Mouse (Mus musculus) layer of hippocampus, adult 2 months (tissue): Measurements from ENCODE around the gene Ctsd. TPM values are rescaled to one million over a fixed set of nuclear protein-coding genes. Genes with fewer than 3 reads are reported as not detected.

ENCODE experiments used
- DNase-seq, 2 experiments: peaks; one replicate each; pipeline ENCODE4 v3.0.0; 2022; ENCODE audit warnings: low spot score in 2 of 2
- H3K27ac ChIP-seq: fragments of 200-600 bp; 2 replicates; pipeline ENCODE4 v1.8.1; 2022
- H3K4me3 ChIP-seq: fragments of 200-600 bp; 2 replicates; pipeline ENCODE4 v1.8.1; 2022; ENCODE audit warnings: mild to moderate bottlenecking
- CTCF ChIP-seq: fragments of 200-600 bp; conservative IDR thresholded peaks from 2 replicates; pipeline ENCODE4 v1.8.1; 2022; ENCODE audit warnings: antibody characterized with exemption, mild to moderate bottlenecking, moderate library complexity
- long read RNA-seq, 2 experiments: library from polyadenylated mRNA; stranded (forward); transcript quantifications; one replicate each; pipeline ENCODE4 v2.0.0; 2021; ENCODE audit warnings: borderline mapping rate in 2 of 2
- total RNA-seq, 2 experiments: library from RNA; stranded (reverse); gene quantifications; 2 replicates each; pipeline ENCODE4 v1.2.3; 2021

Gene Ctsd
- total RNA-seq: 100 to 1,000 TPM; 291 to 297 TPM
- long read RNA-seq, experiment 1, transcript Ctsd-202 (9 exons, 2,127 nt): major isoform, 337 of 392 reads
- long read RNA-seq, experiment 1, partial matches to known transcripts: 42 of 392 reads
- long read RNA-seq, experiment 1, other reads (novel, unspliced or antisense): 13 of 392 reads
- long read RNA-seq, experiment 2, transcript Ctsd-202 (9 exons, 2,127 nt): major isoform, 455 of 498 reads
- long read RNA-seq, experiment 2, partial matches to known transcripts: 26 of 498 reads
- long read RNA-seq, experiment 2, other reads (novel, unspliced or antisense): 17 of 498 reads

DNA sequence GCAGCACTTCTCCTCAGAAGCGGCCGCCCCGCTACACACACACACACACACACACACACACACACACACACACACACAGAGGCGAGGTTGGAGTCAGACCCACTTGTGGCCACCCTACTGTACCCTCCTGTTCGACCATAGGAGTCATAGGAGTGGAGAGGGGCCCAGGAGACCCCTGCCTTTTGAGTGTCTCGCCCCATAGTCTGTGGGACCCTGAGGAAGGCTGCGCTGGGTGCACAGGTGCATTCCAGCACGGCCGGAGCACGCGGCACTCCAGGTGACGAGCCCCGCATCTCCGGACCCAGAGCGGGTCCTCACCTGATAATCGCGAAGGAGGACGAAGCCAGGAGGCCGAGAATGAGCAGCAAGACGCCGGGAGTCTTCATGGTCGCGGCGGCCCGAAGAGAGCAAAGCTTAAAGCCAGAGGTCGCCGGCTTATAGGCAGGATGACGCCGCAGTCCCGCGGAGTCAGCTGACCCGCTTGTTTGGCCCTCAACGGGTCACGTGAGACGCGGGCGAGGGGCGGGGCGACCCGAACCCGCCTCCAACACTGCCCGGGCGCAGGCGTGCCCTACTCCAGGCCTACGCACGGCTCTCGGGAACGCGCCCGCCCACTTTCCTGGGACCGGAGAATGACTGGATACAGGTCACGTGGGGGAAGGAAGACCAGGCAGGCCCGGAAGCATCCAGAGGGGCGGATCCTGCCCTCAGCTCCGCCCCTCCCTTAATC is at the start of gene Ctsd:
Ctsd (minus strand) TSS at position 620 of the 730 bp plus-strand sequence.
- peak; percentile 97 for DNase-seq
- no peak for TF ChIP-seq CTCF
- Histone ChIP-seq H3K4me3 (peak within 1 kb of the TSS; percentile 100), H3K27ac (peak within 1 kb of the TSS; percentile 94)

DNA sequence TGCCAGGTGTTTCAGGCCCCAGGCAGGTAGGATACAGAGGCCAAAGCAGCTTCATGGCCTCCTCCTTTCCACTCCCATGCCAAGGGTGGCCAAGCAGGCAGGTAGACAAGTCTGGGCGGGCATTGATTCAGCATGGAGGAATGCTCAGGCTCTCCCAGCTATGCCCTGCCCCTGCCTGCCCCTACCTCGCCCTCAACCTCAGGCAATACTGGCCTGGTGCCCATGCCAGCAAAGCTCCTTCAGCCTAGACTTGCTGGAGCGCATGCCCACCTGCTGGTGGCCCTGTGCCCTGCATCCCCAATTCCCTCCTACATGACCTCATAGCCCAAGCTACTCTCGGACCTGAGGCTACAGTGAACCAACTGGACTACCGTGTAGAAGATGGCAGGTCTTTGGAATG is 49.5 kb upstream of the Ctsd start:
- no peak for DNase-seq
- Histone ChIP-seq H3K4me3 (no peak overlapping the region), H3K27ac (no peak overlapping the region)
- TF ChIP-seq CTCF: peak; percentile 38

DNA sequence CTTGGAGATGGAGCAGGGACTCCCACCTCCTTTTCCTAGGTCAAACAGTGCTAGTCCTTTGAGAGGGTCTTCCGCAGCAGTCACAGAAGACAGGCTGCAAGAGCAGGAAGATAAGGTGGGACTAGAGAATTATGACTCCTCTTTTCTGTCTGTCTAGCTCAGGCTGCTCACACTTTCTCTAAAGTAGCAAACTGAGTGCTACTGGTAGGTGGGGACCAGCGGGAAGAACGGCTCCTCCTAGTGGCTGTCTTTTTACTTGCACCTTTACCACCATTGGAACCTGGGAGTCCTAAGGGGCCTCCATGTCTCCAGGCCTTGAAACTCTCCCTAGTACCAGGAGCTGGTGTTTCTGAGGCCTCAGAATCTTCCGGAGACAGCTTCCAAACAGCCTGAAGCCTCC is 47.7 kb upstream of the Ctsd start:
- DNase-seq: peak; percentile 55 to 80
- H3K4me3 ChIP-seq: no peak overlapping the region
- H3K27ac ChIP-seq: no peak overlapping the region
- peak; percentile 92 for TF ChIP-seq CTCF

DNA sequence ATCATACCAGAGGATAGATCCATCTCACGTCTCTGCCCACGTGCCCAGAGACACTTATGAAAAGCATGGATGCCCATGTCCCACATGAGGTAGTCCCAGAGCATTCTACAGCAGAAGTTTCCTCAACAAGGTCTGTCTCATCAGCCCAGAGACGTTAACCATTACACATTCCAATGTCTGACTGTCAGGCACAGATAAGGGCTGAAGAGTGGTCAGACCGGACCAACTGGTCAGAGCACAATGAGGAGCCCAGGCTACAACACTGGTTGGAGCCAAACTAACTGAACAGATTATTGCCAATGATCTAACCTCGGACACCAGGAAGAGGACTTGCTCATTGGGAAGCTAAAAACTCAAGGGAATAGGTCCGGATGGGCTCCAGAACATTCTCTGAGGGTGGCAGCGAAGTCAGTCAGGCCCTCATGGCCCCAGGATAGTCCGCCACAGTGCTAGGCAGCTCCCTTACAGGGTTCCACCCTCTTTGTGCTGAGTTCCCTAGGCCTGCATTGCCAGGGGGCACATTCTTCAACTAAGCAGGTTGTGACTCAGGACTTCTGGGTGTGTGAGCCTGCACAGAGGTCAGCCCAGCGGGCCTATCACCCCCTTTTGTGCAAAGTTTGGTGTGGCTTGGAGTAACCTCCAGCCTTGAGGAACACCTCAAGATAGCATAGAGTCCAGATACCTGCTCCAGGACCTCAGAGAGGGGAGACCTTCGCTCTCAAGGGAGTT is 46.5 kb upstream of the Ctsd start, which contains the start of gene Syt8:
Syt8 (plus strand) TSS at position 714 of the 729 bp plus-strand sequence.
- H3K27ac ChIP-seq: no peak within 1 kb of the TSS
- no peak for TF ChIP-seq CTCF
- H3K4me3 ChIP-seq: no peak within 1 kb of the TSS
- DNase-seq: no peak

DNA sequence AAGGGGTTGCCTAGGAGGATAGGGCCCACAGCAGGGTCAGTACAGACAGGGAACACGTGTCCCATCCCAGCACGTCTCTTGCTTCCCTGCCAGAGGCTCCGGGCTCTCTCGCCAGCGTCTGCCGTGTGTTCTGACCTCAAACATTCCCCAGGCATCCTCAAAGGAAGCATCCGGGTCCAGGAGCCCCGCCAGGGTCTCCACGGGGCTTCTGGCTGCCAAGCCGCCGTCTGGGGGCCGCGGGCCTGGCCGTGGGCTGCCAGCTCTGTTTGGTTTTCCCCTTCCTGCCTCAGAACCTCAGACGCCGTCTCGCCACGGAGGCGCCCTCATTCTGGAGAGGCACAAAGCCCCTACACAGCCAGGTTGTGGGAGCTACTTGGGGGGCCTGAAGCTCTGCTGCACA is 45.8 kb upstream of the Ctsd start:
- H3K4me3 ChIP-seq: no peak overlapping the region
- DNase-seq: no peak
- no peak overlapping the region for H3K27ac ChIP-seq
- TF ChIP-seq CTCF: no peak

DNA sequence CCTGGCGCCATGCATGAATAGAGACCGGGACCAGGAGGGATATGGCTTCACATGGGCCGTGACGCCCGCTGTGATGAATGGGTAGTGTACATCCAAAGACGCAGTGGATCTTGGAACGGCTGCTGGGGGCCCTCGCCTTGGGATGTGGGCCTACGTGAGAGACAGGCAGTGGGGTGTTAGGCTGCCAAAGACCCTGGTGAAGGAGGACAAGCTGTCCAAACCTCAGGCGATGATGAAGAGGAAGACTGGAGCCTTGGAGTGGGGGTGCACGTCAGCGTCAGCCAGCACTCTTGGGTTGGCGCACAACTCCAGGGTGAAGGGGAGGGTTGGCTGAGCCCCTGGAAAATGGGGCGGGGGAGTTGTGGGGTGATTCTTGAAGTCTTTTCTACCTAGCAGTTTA is 43.3 kb upstream of the Ctsd start:
- TF ChIP-seq CTCF: no peak
- H3K4me3 ChIP-seq: no peak overlapping the region
- no peak for DNase-seq
- no peak overlapping the region for H3K27ac ChIP-seq

DNA sequence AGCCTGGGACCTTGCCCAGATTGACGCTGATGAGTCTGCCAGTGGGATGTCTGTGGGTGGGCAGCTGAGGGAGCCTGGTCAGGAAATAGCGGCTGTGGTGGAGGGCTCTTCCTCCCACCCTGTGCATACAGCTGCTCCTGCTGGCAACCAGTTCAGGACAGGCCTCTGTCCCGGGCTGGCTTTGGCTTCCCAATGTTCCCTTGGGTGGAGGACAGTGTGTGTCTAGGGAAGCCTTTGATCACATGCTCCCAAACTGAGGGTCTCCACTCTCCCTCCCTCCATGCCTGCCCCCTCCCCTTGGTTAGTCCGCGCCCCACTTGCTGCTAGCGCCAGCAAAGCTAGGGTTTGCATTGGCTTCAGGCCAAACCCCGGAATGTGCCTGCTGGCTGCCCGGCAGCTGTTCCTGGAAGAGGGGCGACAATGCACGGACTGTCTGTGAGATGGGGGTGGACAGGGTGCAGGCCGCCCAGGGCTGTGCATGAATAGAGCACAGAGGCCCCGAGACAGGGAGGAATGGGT is 42.4 kb upstream of the Ctsd start:
- H3K4me3 ChIP-seq: no peak overlapping the region
- H3K27ac ChIP-seq: no peak overlapping the region
- DNase-seq: peak in 1 of 2 experiments; percentile 22
- TF ChIP-seq CTCF: no peak

DNA sequence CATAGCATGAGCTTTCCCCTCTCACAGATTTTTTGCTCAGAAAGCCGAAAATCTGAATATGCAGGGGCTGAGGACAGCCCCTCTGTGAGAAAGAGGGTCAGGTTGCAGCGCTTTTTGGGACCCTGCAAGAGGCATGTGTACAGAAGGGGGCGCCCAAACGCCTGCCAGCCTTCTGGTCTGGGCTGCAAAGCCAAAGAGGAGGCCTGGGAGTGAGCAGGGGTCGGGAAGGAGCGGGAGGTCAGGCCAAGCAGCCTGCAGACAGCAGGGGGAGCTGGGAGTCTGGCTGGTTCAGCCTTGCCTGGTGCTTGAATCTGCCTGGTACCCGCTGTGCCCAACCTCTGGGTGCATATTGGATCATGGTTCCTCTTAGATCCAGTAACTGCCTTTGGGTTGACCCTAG is 40.4 kb upstream of the Ctsd start:
- Histone ChIP-seq H3K27ac (no peak overlapping the region), H3K4me3 (no peak overlapping the region)
- TF ChIP-seq CTCF: peak; percentile 67
- no peak for DNase-seq

DNA sequence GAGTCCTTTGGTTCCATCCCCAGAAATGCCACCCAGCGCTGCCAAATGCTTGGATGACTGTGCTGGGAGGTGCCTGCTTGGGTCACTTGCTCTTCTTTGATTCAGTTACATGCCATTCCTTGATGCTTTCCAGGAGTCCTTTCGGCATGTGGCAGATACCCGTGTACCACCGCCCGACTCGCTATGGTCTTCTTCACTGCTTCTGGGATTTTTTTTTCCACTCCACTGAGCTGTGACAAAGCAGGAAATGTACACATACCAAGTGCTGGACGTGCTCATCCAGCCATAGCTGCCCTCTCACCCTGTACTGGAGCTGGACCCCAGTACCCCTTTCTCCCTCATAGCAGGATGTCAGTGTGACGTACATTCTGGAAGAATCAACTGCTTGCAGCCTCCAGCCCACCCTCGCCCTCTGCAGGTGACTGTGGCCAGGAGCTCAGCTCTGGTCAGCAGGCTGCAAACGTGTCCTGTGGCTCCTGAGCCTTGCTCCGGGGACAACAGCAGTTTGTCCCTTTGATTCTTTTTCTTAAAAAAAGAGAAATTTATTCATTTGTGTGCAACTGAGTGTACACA is 37.9 kb upstream of the Ctsd start:
- TF ChIP-seq CTCF: peak; percentile 73
- H3K27ac ChIP-seq: no peak overlapping the region
- no peak for DNase-seq

DNA sequence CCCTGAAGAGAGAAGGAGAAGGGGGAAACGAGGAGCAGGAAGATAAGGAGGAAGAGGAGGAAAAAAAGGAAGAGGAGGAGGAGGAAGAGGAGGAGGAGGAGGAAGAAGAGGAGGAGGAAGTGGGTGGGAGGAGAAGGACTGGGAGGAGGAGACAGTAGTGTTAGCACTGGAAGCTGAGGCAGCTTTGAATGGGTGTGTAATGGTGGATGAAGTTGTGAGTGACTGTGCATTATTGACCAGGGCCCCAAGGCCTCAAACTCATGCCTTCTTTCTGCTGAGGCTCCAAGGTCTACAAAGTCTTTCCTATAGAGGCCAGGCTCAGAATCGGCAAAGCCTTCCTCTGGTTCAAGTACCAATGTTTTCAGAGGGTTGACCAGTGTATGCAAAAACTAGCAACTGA is 34.0 kb upstream of the Ctsd start:
- DNase-seq: no peak
- TF ChIP-seq CTCF: no peak
- no peak overlapping the region for H3K27ac ChIP-seq

More for the DNA sequence above, 37.9 kb upstream of the Ctsd start:
- H3K4me3 ChIP-seq: no peak overlapping the region

DNA sequence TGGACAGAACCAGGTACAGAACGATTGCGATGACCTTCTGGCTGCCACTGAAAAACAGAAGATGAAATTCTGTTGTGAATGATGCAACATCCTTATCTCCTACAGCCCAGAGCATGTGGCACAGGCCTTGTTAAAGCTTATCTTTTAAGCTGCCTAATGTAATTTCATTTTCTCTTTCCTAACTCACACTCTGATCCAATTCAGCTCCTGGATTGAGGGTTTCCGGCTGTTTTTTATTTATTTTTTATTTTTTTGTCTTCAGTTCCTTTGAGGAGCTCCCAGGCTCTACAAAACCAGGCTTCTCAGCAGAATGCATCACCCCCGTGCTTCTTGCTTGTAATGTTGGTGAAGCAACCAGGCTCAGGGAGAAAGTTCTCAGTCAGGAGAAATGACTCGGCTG is 32.0 kb upstream of the Ctsd start:
- TF ChIP-seq CTCF: no peak
- Histone ChIP-seq H3K4me3 (no peak overlapping the region), H3K27ac (no peak overlapping the region)
- no peak for DNase-seq

More for the DNA sequence above, 34.0 kb upstream of the Ctsd start:
- H3K4me3 ChIP-seq: no peak overlapping the region

DNA sequence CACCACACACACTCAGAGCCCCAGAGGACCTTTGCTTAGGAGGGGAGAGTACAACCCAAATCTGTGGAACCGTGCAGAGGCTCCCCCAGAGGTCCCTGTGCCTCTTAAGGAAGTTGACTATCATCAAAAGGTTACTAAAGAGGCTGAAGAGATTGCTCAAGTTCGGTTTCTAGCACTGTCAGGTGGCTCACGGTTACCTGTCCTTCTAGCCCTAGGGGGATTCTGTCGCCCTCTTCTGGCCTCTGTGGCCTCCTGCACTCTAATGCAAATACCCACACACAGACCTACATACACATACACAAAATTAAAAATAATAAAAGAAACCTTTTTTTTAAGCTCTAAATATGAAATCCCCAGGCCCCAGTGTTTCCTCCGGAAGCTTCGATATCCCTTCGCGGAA is 30.8 kb upstream of the Ctsd start:
- TF ChIP-seq CTCF: peak; percentile 17; the same call in 1 of the 2 replicates
- Histone ChIP-seq H3K27ac (no peak overlapping the region), H3K4me3 (no peak overlapping the region)
- DNase-seq: no peak

DNA sequence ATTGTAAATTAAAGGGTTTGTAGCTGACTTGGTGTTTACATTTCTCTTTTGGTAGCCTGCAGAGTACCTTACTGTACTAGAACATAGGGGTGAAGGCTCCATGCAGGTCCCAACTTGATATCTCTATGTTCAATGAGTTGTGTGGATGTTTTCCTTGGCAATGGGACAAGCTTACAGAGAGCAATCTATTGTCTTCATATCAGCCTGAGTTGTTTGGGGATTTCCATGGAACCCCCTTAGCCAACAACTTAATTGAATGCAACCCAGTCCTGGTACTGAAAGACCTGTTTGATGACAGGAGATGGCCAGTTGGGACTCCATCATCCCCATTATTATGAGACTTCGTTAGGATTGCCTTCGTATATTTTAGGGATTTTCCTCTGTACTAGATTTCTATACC is 30.2 kb upstream of the Ctsd start:
- no peak overlapping the region for H3K27ac ChIP-seq
- TF ChIP-seq CTCF: no peak
- no peak overlapping the region for H3K4me3 ChIP-seq
- no peak for DNase-seq
